Mouse (Mus musculus) cerebellum, adult 2 months (tissue): ENCODE measurements around the gene Ubald1.

ENCODE experiments used
- CTCF ChIP-seq: fragments of 200-500 bp; IDR thresholded peaks from 2 replicates; pipeline ENCODE4 v1.5.1; 2011; ENCODE audit warnings: low read depth, mild to moderate bottlenecking, control low read depth, low read length, moderate library complexity, borderline replicate concordance; ENCODE audit not compliant: insufficient read depth
- POLR2A ChIP-seq: fragments of 200-500 bp; IDR thresholded peaks from 2 replicates; pipeline ENCODE4 v1.6.1; 2011; ENCODE audit warnings: low read length, control low read depth, borderline replicate concordance; ENCODE audit not compliant: insufficient read depth

GRCm38 (mm10) chr16:4855046-4855650 lies 25.0 kb downstream of the Ubald1 start:
- TF ChIP-seq CTCF: no peak
- no peak for TF ChIP-seq POLR2A
